Mouse (Mus musculus) limb, embryonic 14.5 days (tissue): ENCODE measurements at regions not wholly inside any gene's neighbourhood (a gene's known extent, or its start where the extent isn't known, plus 50 kb on each side); places are given as distances from the start of the nearest gene placed in this dataset.

Experiments
- ATAC-seq: fragments of 200-750 bp; cut with Nextera tagmentation; 2 replicates; pipeline ENCODE4 v1.8.0; 2017; ENCODE audit warnings: low read depth, moderate number of reproducible peaks, moderate TSS enrichment; ENCODE audit not compliant: low FRiP score
- DNase-seq: peaks from one replicate; pipeline ENCODE4 v3.0.0-alpha.2; 2015; ENCODE audit warnings: low spot score
- H3K27ac ChIP-seq: fragments of 300-500 bp; sonication (generic); replicated peaks from 2 replicates; pipeline ENCODE4 v1.5.1; 2014; ENCODE audit warnings: low read depth, mild to moderate bottlenecking, low read length, moderate library complexity, mixed read lengths
- H3K27me3 ChIP-seq: fragments of 300-500 bp; sonication (generic); 2 replicates; pipeline ENCODE4 v1.6.1; 2014; ENCODE audit warnings: low read length, mixed read lengths; ENCODE audit not compliant: control insufficient read depth, insufficient read depth
- H3K36me3 ChIP-seq: fragments of 300-500 bp; sonication (generic); 2 replicates; pipeline ENCODE4 v1.6.1; 2014; ENCODE audit warnings: mild to moderate bottlenecking, low read length, moderate library complexity, mixed read lengths; ENCODE audit not compliant: control insufficient read depth, insufficient read depth
- H3K4me1 ChIP-seq: fragments of 300-500 bp; sonication (generic); 2 replicates; pipeline ENCODE4 v1.6.1; 2014; ENCODE audit warnings: antibody characterized with exemption, low read length, mixed read lengths; ENCODE audit not compliant: control insufficient read depth, insufficient read depth
- H3K4me2 ChIP-seq: fragments of 300-500 bp; sonication (generic); replicated peaks from 2 replicates; pipeline ENCODE4 v1.6.1; 2014; ENCODE audit warnings: low read depth, mild to moderate bottlenecking, low read length, moderate library complexity; ENCODE audit not compliant: severe bottlenecking
- H3K4me3 ChIP-seq: fragments of 300-500 bp; sonication (generic); replicated peaks from 2 replicates; pipeline ENCODE4 v1.5.1; 2014; ENCODE audit warnings: low read length
- H3K9ac ChIP-seq: fragments of 300-500 bp; sonication (generic); 2 replicates; pipeline ENCODE4 v1.6.1; 2014; ENCODE audit warnings: mild to moderate bottlenecking, low read depth, low read length, moderate library complexity; ENCODE audit not compliant: severe bottlenecking
- H3K9me3 ChIP-seq: fragments of 300-500 bp; sonication (generic); 2 replicates; pipeline ENCODE4 v1.6.1; 2016; ENCODE audit warnings: low read length; ENCODE audit not compliant: control insufficient read depth
- POLR2A ChIP-seq: fragments of 200-500 bp; IDR thresholded peaks from 2 replicates; pipeline ENCODE4 v1.8.0; 2012; ENCODE audit warnings: inconsistent platforms, mild to moderate bottlenecking, moderate library complexity, borderline replicate concordance; ENCODE audit not compliant: insufficient read depth, insufficient read length; ENCODE audit errors: extremely low read depth
- WGBS: fragments of 180-500 bp; shearing (Covaris S2); extraction: QIAGEN DNeasy Blood & Tissue Kit; methylation state at CpG from one replicate; pipeline ENCODE4 v1.1.7; 2014; 5-methylcytosine and 5-hydroxymethylcytosine counted together

DNA sequence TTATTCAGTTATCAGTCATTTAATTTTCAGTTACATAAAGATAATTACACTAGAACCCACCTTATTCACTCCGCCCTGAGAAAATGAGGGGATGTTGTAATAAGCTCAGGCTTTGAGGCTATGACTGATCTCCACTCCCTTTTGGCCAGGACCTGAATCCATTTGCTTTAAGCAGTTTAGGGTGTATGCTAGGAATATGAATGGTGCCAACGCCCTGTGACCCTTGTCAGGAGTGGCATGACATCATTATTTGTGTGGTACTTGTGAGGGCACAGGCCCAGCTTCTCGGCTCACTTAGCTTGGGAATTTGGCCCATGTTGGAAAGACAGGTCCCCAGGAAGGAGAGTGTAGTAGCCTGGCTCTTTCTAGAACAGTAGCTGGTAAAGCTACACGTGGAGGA lies 61.0 kb upstream of the Nfe2l2 start:
- H3K4me2 ChIP-seq = no peak overlapping the region
- H3K27ac ChIP-seq = no peak overlapping the region
- WGBS = 78% methylated on average over 4 of the region's 4 CpGs
- no peak overlapping the region for H3K4me3 ChIP-seq
- H3K9me3 ChIP-seq = no peaks in the 10 kb centered on the region
- H3K27me3 ChIP-seq = no peaks in the 10 kb centered on the region
- DNase-seq = no peak
- no peaks in the 10 kb centered on the region for H3K4me1 ChIP-seq
- TF ChIP-seq POLR2A = no peak
- ATAC-seq = no peak
- H3K36me3 ChIP-seq = no peaks in the 10 kb centered on the region
- H3K9ac ChIP-seq = no peak overlapping the region

DNA sequence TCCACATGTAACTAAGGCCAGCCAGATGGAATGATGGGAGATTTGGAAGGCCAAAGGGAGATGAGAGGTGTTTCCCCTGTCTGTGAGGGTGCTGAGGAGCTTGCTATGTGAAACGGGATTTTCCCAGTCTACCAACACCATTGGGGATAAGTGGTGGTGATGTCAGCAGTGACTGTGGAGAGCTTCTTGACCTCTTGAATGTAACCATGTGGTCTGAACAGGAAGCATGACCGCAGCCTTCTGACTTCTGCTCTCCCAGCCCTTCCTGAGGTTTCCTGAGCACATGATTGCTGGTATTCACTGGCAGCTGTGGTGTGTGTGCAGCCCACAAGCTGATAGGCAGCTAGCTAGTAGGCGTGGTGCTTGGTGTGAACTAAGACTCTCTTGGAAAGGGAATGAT lies 58.8 kb upstream of the Nfe2l2 start:
- no peak overlapping the region for H3K9ac ChIP-seq
- no peaks in the 10 kb centered on the region for H3K27me3 ChIP-seq
- ATAC-seq (no peak), DNase-seq (no peak)
- no peak overlapping the region for H3K4me2 ChIP-seq
- no peak overlapping the region for H3K4me3 ChIP-seq
- H3K36me3 ChIP-seq = no peaks in the 10 kb centered on the region
- H3K27ac ChIP-seq = no peak overlapping the region
- TF ChIP-seq POLR2A = no peak
- 71% methylated on average over 3 of the region's 3 CpGs for WGBS
- H3K4me1 ChIP-seq = 0 out of 2 replicates have a peak, but pooled peaks cover 3% of the 10 kb centered on the region
- H3K9me3 ChIP-seq = no peaks in the 10 kb centered on the region

DNA sequence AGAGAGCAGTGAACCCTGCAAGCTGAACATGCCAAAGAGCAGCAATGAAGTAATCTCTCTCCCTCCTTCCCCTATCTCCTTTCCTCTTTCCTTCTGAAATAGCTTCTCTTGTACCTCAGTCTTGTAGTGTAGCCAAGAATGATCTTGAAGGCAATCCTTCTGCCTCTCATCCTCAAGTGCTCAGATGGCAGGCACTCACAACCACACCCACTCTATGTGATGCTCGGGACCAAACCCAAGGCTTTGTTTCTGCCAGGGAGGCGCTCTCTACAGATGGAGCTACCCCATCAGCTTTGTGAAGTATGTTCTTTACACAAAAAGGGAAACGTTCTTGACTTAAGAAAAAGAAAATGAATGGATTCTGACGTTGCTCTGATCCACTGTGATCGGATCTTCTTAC lies 57.6 kb upstream of the Nfe2l2 start:
- WGBS = 88% methylated on average over 5 of the region's 5 CpGs
- Histone ChIP-seq H3K36me3 (no peaks in the 10 kb centered on the region), H3K4me2 (no peak overlapping the region), H3K4me1 (peaks cover 14% of the 10 kb centered on the region), H3K27me3 (no peaks in the 10 kb centered on the region), H3K9ac (no peak overlapping the region), H3K27ac (no peak overlapping the region), H3K9me3 (no peaks in the 10 kb centered on the region), H3K4me3 (no peak overlapping the region)
- no peak for DNase-seq
- TF ChIP-seq POLR2A = no peak
- no peak for ATAC-seq

DNA sequence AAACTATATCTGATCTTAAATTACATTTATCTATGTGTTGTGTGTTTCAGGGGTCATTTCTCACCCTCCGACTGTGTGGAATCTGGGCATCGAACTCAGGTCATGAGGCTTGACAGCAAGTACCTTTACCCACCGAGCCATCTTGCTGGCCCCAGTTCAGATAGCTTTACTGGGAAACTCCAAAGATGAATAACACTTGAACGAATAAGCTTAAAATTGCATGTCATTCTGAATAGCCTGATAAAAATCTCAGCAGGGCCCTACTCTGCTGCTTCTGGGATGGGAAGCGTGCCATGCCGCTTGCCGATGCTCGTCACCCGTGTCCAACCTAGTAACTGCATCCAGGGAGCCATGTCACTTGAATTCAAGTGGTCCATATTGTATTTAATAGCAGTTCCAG lies 57.2 kb upstream of the Nfe2l2 start:
- WGBS = 92% methylated on average over 9 of the region's 9 CpGs
- DNase-seq = no peak

DNA sequence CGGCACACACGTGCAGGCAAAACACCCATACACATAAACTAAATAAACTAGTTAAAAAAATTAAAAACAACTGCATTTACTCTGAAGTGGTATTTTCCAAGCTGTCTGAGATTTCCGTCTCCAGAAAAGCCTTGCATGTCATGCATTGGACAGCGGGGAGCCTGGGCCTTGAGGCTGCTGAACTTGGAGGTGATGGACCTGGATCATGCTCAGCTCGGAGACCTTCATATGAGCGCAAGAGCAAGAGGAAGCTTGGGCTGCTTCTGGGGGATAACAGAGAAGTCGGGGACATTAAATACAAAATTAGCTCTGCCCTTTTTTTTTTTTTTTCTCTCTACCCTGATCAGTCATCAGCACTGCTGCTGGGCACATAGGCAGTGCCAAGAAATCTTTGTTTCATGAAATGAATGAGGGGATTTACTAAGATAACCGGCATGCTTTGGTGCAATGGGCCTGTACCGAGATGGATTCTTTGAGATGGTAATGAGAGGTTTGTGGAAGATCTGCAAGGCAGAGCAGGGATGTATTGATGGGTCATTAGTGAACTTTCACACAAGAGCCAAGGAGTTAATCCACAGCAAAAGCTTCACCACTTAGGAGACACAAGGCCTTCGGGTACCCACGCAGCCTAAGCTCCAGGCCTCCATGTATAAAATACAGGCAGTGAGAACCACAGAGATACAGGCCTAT lies 54.9 kb upstream of the Nfe2l2 start:
- H3K27me3 ChIP-seq = no peaks in the 10 kb centered on the region
- no peak for DNase-seq
- TF ChIP-seq POLR2A = no peak
- H3K4me3 ChIP-seq = no peak overlapping the region
- H3K9ac ChIP-seq = no peak overlapping the region
- no peak overlapping the region for H3K4me2 ChIP-seq
- ATAC-seq = no peak
- peaks cover 23% of the 10 kb centered on the region for H3K4me1 ChIP-seq
- WGBS = 71% methylated on average over 11 of the region's 11 CpGs
- no peak overlapping the region for H3K27ac ChIP-seq
- H3K9me3 ChIP-seq = no peaks in the 10 kb centered on the region
- H3K36me3 ChIP-seq = no peaks in the 10 kb centered on the region

More for the DNA sequence above, 57.2 kb upstream of the Nfe2l2 start:
- no peak overlapping the region for H3K4me3 ChIP-seq
- ATAC-seq = no peak
- no peak overlapping the region for H3K4me2 ChIP-seq
- no peak for TF ChIP-seq POLR2A
- H3K36me3 ChIP-seq = no peaks in the 10 kb centered on the region
- H3K27ac ChIP-seq = no peak overlapping the region
- H3K4me1 ChIP-seq = peaks cover 18% of the 10 kb centered on the region
- H3K9me3 ChIP-seq = no peaks in the 10 kb centered on the region
- no peaks in the 10 kb centered on the region for H3K27me3 ChIP-seq
- no peak overlapping the region for H3K9ac ChIP-seq
